Mouse (Mus musculus): Measurements from ENCODE around the gene Col6a1. TPM values are rescaled to one million over a fixed set of nuclear protein-coding genes. Genes with fewer than 3 reads are reported as not detected.

Col6a1 gene
- polyA plus RNA-seq, 1 experiment, result 90.2 TPM

DNA sequence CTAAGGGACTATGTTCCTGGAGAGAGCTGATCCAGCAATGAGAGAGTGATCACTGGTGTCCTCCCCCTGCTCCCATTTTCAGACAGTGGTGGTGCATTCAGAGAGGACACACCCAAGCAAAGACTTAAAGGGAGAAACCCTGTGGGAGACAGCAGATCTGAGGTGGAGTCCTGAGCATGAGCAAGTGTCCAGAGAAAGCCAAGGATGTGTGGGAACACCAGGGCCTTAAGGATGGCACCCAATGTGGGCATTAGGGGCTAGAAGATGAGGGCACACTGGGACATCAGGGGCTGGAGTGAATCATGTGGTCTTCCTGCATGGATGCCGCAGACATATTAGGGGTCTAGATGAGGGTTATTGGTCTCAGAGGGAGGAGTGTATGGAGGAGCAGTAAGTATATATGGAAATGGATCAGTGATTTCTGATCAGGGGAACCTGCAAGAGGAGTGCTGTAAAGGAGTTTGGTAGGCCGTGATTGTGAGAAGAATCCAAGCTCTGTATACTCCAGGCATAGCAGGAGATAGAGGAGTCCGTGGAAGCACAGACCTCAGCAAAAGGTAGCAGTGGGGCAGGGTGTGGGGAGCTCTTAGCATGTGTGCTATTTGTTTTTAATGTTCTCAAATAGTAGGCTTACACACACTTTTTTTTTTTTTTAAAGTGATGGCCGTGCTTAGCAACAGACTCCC, 57.6 kb downstream of the Col6a1 start:
- TF ChIP-seq POLR2A (IDR thresholded peaks at IDR 0.05; ENCODE audit: extremely low read depth, insufficient read depth, low read length) (no peak), CTCF (IDR thresholded peaks at IDR 0.05; ENCODE audit: extremely low read depth, insufficient read depth, low read length) (no peak)
- H3K27ac ChIP-seq (ENCODE audit: insufficient read depth, low read length), result no peak overlapping the region
- no peaks in the 10 kb centered on the region for H3K4me1 ChIP-seq (ENCODE audit: control insufficient read depth, insufficient read depth, low read length)
- no peak overlapping the region for H3K4me3 ChIP-seq (ENCODE audit: insufficient read depth, low read length)

- TF ChIP-seq POLR2A (IDR thresholded peaks at IDR 0.05; ENCODE audit: extremely low read depth, insufficient read depth, low read length) (no peak), CTCF (IDR thresholded peaks at IDR 0.05; ENCODE audit: extremely low read depth, insufficient read depth, low read length) (no peak)
- Histone ChIP-seq H3K4me3 (ENCODE audit: insufficient read depth, low read length) (no peak overlapping the region), H3K4me1 (ENCODE audit: control insufficient read depth, insufficient read depth, low read length) (no peaks in the 10 kb centered on the region), H3K27ac (ENCODE audit: insufficient read depth, low read length) (no peak overlapping the region)
These were observed 58.7 kb downstream of the Col6a1 start for GRCm38 (mm10) chr10:76667197-76667805.

GRCm38 (mm10) chr10:76665551-76665950, 60.4 kb downstream of the Col6a1 start:
- H3K27ac ChIP-seq (ENCODE audit: insufficient read depth, low read length), result no peak overlapping the region
- H3K4me3 ChIP-seq (ENCODE audit: insufficient read depth, low read length), result no peak overlapping the region
- H3K4me1 ChIP-seq (ENCODE audit: control insufficient read depth, insufficient read depth, low read length), result no peaks in the 10 kb centered on the region
- no peak for TF ChIP-seq CTCF (IDR thresholded peaks at IDR 0.05; ENCODE audit: extremely low read depth, insufficient read depth, low read length)
- no peak for TF ChIP-seq POLR2A (IDR thresholded peaks at IDR 0.05; ENCODE audit: extremely low read depth, insufficient read depth, low read length)

GRCm38 (mm10) chr10:76664156-76665115, 61.5 kb downstream of the Col6a1 start:
- H3K4me1 ChIP-seq (ENCODE audit: control insufficient read depth, insufficient read depth, low read length), result no peaks in the 10 kb centered on the region

More at GRCm38 (mm10) chr10:76664156-76665115, 61.5 kb downstream of the Col6a1 start:
- Histone ChIP-seq H3K27ac (ENCODE audit: insufficient read depth, low read length) (no peak overlapping the region), H3K4me3 (ENCODE audit: insufficient read depth, low read length) (no peak overlapping the region)
- TF ChIP-seq POLR2A (IDR thresholded peaks at IDR 0.05; ENCODE audit: extremely low read depth, insufficient read depth, low read length) (no peak), CTCF (IDR thresholded peaks at IDR 0.05; ENCODE audit: extremely low read depth, insufficient read depth, low read length) (no peak)

Other genes starting within 250 kb of the Col6a1 start
- 30.9 and 31.0 TPM in 2 replicates for gene Lss, start 194.6 kb downstream of the Col6a1 start, polyA plus RNA-seq (2012; rRNA removed)
- 0.09 and 0.42 TPM in 2 replicates for gene Spatc1l, start 163.9 kb downstream of the Col6a1 start, polyA plus RNA-seq (2012; rRNA removed)
- gene Ftcd, start 150.5 kb downstream of the Col6a1 start, polyA plus RNA-seq (2012; rRNA removed), result 0.04 and 0.06 TPM in 2 replicates
- 19.5 and 22.7 TPM in 2 replicates for gene Col6a2, start 102.5 kb downstream of the Col6a1 start, polyA plus RNA-seq (2012; rRNA removed)
- gene Pcbp3, start 235.7 kb upstream of the Col6a1 start, polyA plus RNA-seq (2012; rRNA removed), result 48.3 and 49.0 TPM in 2 replicates

Data from cortical plate, adult 2 months (tissue).